Mouse (Mus musculus) midbrain, embryonic 14.5 days (tissue): ENCODE results near the gene Gm49336. TPM values are rescaled to one million over a fixed set of nuclear protein-coding genes. Genes with fewer than 3 reads are reported as not detected.

Experiments
- microRNA counts: library from miRNA; unstranded; fragments of <30 nt; microRNA quantifications from one replicate; lab custom pipeline; 2016
- microRNA-seq: library from miRNA; unstranded; fragments of <30 nt; microRNA quantifications from one replicate; pipeline ENCODE4, GENCODE M21; 2016
- polyA plus RNA-seq: library from polyadenylated mRNA; unstranded; fragments of >200 nt; fragmentation: Nextera tagmentation; extraction: Ambion mirVana; gene quantifications from 2 replicates; pipeline ENCODE4 v1.2.1, GENCODE M21; 2014

Gm49336 gene
- polyA plus RNA-seq, 1 experiment from 2014 or later = 76.9 TPM

MicroRNA genes within 50 kb of the gene (microRNA counts, 519-probe panel; counts per million panel counts)
- microRNA mmu-miR-719 (lab: Ali Mortazavi, UCI) = not detected

Small RNAs within 50 kb of the gene (microRNA-seq; reads per million reads assigned to microRNA genes)
- not detected for gene Mir719

Other genes starting within 250 kb of the Gm49336 start
- gene Atp8a2, start 54.3 kb downstream of the Gm49336 start, polyA plus RNA-seq = 33.4 and 37.1 TPM in 2 replicates
- not detected in 2 replicates for gene Nupl1, start 76 bp downstream of the Gm49336 start, polyA plus RNA-seq
- gene Mtmr6, start 13.7 kb upstream of the Gm49336 start, polyA plus RNA-seq = 38.9 and 68.7 TPM in 2 replicates
- 17.3 and 19.2 TPM in 2 replicates for gene Amer2, start 121.8 kb upstream of the Gm49336 start, polyA plus RNA-seq